8 mouse cellular contexts compared by ENCODE assay signal in genomic region chr9:75313138-75313831, GRCm38 (mm10). TPM values are rescaled to one million over a fixed set of nuclear protein-coding genes. Genes with fewer than 3 reads are reported as not detected.
A peak's percentile ranks its signal among the peaks of the same experiment; 100 is the strongest.
DNase-seq lines count a peak whose midpoint lies in the region; ATAC-seq lines count a peak whose summit lies in the region.

No protein-coding gene starts in this region.

- H3K4me3 ChIP-seq in embryonic facial prominence, embryonic 11.5 days (ENCODE audit: low read depth, low read length): peak overlapping the region; percentile 62
- peak overlapping the region; percentile 72 for H3K4me3 ChIP-seq in limb, embryonic 12.5 days (replicated peaks)

- no peak overlapping the region for H3K27ac ChIP-seq in embryonic facial prominence, embryonic 11.5 days (replicated peaks; ENCODE audit: low read depth, low read length)
- H3K27ac ChIP-seq in limb, embryonic 12.5 days: 0 out of 2 replicates have a peak overlapping the region, but pooled peaks have one; percentile 29

- no peaks in the 10 kb centered on the region for H3K27me3 ChIP-seq in embryonic facial prominence, embryonic 11.5 days (ENCODE audit: control insufficient read depth, insufficient read depth, low read length)
- H3K27me3 ChIP-seq in limb, embryonic 12.5 days: no peaks in the 10 kb centered on the region
- H3K27me3 ChIP-seq in splenic B cell, adult 2 months (ENCODE audit: control insufficient read depth, insufficient read depth, low read length, poor library complexity, severe bottlenecking): no peaks in the 10 kb centered on the region

- no peaks in the 10 kb centered on the region for H3K4me1 ChIP-seq in embryonic facial prominence, embryonic 11.5 days (ENCODE audit: control insufficient read depth, insufficient read depth, low read length)
- peaks cover 17% of the 10 kb centered on the region for H3K4me1 ChIP-seq in limb, embryonic 12.5 days (replicated peaks)

- peak overlapping the region; percentile 26 for H3K9ac ChIP-seq in embryonic facial prominence, embryonic 11.5 days (replicated peaks; ENCODE audit: low read length)
- H3K9ac ChIP-seq in limb, embryonic 12.5 days (replicated peaks): no peak overlapping the region

- DNase-seq in frontal cortex, adult 2 months (ENCODE audit: extremely low spot score in 1 of 2, low spot score in 1 of 2): no peak
- DNase-seq in 3T3-L1 (ENCODE audit: low read depth, low spot score): peak; percentile 23
- DNase-seq in embryonic facial prominence, embryonic 11.5 days (ENCODE audit: low spot score): peak; percentile 45
- DNase-seq in splenic B cell, adult 2 months (ENCODE audit: low read depth, low spot score): peak; percentile 6
- DNase-seq in gastrocnemius, adult 8-10 months (ENCODE audit: low spot score in 2 of 2): no peak
- no peak for DNase-seq in urinary bladder, adult 2 months (ENCODE audit: low spot score)

- no peaks in the 10 kb centered on the region for H3K9me3 ChIP-seq in embryonic facial prominence, embryonic 11.5 days (replicated peaks; ENCODE audit: control insufficient read depth, low read length)
- no peaks in the 10 kb centered on the region for H3K9me3 ChIP-seq in limb, embryonic 12.5 days

- no peaks in the 10 kb centered on the region for H3K36me3 ChIP-seq in embryonic facial prominence, embryonic 11.5 days (replicated peaks; ENCODE audit: control insufficient read depth, insufficient read depth, low read depth, low read length)
- H3K36me3 ChIP-seq in limb, embryonic 12.5 days: no peaks in the 10 kb centered on the region
- no peaks in the 10 kb centered on the region for H3K36me3 ChIP-seq in splenic B cell, adult 2 months (ENCODE audit: control insufficient read depth, insufficient read depth, low read length, poor library complexity, severe bottlenecking)

- ATAC-seq in frontal cortex, adult (ENCODE audit: low TSS enrichment): peak; percentile 21
- no peak for ATAC-seq in embryonic facial prominence, embryonic 11.5 days (replicated peaks; ENCODE audit: insufficient number of reproducible peaks, low FRiP score, low TSS enrichment, low read depth)
- ATAC-seq in limb, embryonic 12.5 days (ENCODE audit: insufficient number of reproducible peaks, insufficient read depth, low FRiP score, low TSS enrichment, low read depth): no peak

- WGBS in embryonic facial prominence, embryonic 11.5 days: 37% methylated on average over 11 of the region's 11 CpGs
- WGBS in limb, embryonic 12.5 days: 14% methylated on average over 8 of the region's 11 CpGs

- H3K4me2 ChIP-seq in embryonic facial prominence, embryonic 11.5 days (ENCODE audit: low read depth, low read length): peak overlapping the region; percentile 58
- peak overlapping the region; percentile 85 for H3K4me2 ChIP-seq in limb, embryonic 12.5 days

RNA-seq across cellular contexts. Expression of gene Gnb5, which starts 7.2 kb away (rescaled TPM):
- 170 and 173 TPM in 2 replicates for polyA plus RNA-seq in frontal cortex, adult 2 months (2012; rRNA removed)
- polyA plus RNA-seq in embryonic facial prominence, embryonic 11.5 days (2014; fragmentation: Nextera tagmentation; extraction: Ambion mirVana): 32.0 and 34.3 TPM in 2 replicates
- 23.8 and 25.6 TPM in 2 replicates for polyA plus RNA-seq in limb, embryonic 12.5 days (2016; fragmentation: Nextera tagmentation; extraction: Ambion mirVana)
- total RNA-seq in gastrocnemius, adult 8-10 months (2022): 10 to 100 TPM in 3 of 4 experiments, 1 to 10 TPM in 1; 8.9 to 13.8 (median 12.0) TPM
- polyA plus RNA-seq in urinary bladder, adult 2 months (2012; rRNA removed): 17.6 and 20.6 TPM in 2 replicates

RNA-seq across cellular contexts. Expression of gene Bcl2l10, which starts 34.3 kb away (rescaled TPM):
- polyA plus RNA-seq in frontal cortex, adult 2 months (2012; rRNA removed): 0.06 TPM in 1 of 2 replicates, not detected in the other
- polyA plus RNA-seq in embryonic facial prominence, embryonic 11.5 days (2014; fragmentation: Nextera tagmentation; extraction: Ambion mirVana): not detected in 2 replicates
- polyA plus RNA-seq in limb, embryonic 12.5 days (2016; fragmentation: Nextera tagmentation; extraction: Ambion mirVana): not detected in 2 replicates
- total RNA-seq in gastrocnemius, adult 8-10 months (2022): not detected
- polyA plus RNA-seq in urinary bladder, adult 2 months (2012; rRNA removed): 0.06 and 0.12 TPM in 2 replicates

Comparison
In these comparisons a context has a peak if more than half of its experiments do, and no peak if none do; other contexts are left out.
1. DNase-seq: peak in 3T3-L1 (single experiment), embryonic facial prominence, embryonic 11.5 days (single experiment) and splenic B cell, adult 2 months (single experiment); none in frontal cortex, adult 2 months (0 of 2), gastrocnemius, adult 8-10 months (0 of 2) and urinary bladder, adult 2 months (single experiment).